Mouse (Mus musculus): ENCODE results near the gene Slc38a1. TPM values are rescaled to one million over a fixed set of nuclear protein-coding genes. Genes with fewer than 3 reads are reported as not detected.

Gene Slc38a1
- total RNA-seq (2021): 10 to 100 TPM; 85.2 to 91.0 TPM

DNA sequence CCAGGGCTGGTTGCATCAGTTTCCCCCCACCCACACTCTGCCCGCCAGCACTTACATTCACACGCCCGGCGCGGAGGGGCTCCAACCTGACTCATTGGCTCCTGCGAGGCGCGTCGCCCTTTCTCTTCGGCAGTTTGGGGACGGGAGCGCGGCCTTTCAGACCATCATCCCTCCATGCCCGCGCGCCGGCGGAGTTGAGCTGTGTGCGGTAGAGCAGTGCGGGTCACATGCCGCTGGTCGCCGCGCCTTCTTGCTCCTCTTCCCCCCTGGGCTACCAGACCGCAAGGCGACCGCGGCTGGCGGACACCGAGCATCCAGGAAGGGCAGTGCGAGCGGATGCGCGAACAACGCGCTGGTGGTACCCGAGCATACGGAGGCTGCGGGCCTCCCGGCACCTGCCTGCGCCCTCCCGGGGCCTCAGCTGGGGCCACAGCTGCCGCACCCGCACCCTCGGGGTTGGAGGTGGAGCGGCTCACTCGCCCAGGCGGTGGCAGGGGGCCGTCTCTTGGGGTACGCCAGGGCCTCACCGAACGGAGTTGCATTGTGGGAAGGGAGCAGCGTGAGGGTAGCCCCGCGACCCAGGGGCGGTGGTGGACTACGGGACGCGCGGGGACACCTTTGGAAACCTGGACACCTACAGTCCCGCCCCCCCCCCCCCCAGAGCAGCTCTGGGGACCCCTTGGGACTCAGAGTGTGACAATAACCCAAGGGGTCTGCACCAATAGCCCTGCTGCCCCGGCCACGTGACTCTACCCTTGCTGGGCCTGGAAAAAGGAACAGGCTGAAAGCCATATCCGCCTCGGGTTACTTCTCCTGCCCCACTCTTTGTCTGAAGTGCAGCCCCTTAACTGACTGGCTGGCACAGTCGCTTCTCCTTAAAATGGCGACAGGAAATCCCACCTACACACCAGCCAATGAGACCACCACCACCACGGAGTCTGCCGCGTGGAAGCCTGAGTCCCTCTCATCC is at the start of gene Slc38a1:
Gene Slc38a1 (minus strand): TSS at position 478 of the 970 bp plus-strand sequence.
- peak; percentile 51 to 71 for DNase-seq (ENCODE audit: extremely low spot score in 1 of 2, low spot score in 2 of 2)
- intact Hi-C loops (cut with DNase I): no loop called here

GRCm38 (mm10) chr15:96692401-96692800 is 49.7 kb upstream of the Slc38a1 start:
- no peak for DNase-seq (ENCODE audit: extremely low spot score in 1 of 2, low spot score in 2 of 2)
- intact Hi-C loops (cut with DNase I): loop anchor here (10.0 kb wide), 2 partner anchors 242 to 492 kb away; no protein-coding TSS in a partner anchor

- intact Hi-C loops (cut with DNase I): loop anchor here (10.0 kb wide), 2 partner anchors 243 to 493 kb away; no protein-coding TSS in a partner anchor
These were observed 48.7 kb upstream of the Slc38a1 start for GRCm38 (mm10) chr15:96691381-96691780.

DNA sequence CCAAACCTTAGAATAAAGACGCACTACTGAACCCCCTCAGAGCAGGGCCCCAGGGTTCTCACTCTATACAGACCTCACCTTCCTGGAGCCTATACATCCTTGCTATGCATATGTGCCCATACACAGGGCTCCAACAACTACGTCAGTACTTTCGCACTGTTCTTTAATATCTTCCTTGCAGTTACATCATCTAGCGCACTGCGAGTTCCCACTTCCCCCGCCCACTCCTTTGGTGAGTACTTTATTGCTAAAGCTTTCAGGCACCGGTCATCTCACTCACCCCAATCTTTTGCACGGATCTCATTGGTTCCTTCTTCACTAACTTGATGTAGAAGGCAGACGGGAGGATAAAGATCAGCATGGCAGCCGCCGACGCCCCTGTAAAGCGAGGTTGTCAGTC is 48.1 kb upstream of the Slc38a1 start:
- intact Hi-C loops (cut with DNase I): loop anchor here (10.0 kb wide), 2 partner anchors 244 to 494 kb away; no protein-coding TSS in a partner anchor

More at GRCm38 (mm10) chr15:96691381-96691780, 48.7 kb upstream of the Slc38a1 start:
- DNase-seq (ENCODE audit: extremely low spot score in 1 of 2, low spot score in 2 of 2): no peak

DNA sequence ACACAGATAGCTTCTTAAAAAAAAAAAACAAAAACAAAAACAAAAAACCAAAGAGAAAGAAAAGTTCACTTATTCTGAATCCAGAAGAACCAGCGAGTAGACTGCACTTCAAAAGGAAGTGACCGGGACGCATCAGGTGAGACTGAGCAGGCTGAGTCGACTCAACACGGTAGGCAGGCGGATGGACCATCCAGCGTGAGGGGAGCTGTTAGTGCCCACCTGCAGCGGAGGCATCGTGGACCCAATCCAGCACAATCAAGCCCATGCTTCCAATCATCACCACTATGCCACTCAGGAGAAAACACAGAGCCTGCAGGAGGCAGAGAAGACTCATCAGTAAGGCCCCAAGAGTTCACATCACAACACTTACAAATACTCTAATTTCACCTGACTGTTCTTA is 47.2 kb upstream of the Slc38a1 start:
- intact Hi-C loops (cut with DNase I): loop anchor here (10.0 kb wide), 2 partner anchors 245 to 495 kb away; no protein-coding TSS in a partner anchor
- DNase-seq (ENCODE audit: extremely low spot score in 1 of 2, low spot score in 2 of 2): no peak

More for the DNA sequence above, 48.1 kb upstream of the Slc38a1 start:
- no peak for DNase-seq (ENCODE audit: extremely low spot score in 1 of 2, low spot score in 2 of 2)

DNA sequence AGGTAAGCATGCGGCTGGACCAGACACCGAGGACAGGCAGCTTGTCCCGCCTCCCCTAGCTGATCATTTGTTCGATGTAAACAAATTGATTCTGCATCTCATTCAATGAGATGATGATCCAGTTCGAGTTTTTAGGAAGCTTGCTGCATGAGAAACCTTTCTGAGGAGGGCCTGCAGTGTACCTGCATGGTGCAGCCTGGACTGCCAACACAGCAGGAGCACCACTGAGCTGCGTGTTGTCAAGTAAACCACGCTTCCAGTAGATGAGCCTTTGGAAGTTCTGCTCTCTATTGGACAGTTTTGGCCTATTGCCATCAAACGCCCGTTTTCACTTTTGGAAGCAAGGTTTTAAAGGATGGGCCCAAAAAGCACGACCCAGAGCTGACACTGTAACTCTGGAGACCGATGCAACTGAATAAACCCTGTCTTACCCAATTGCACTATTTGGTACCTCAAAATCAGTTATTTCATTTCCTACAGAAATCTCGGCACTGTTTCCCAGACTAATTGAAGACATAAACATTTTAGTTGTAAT is 46.1 kb upstream of the Slc38a1 start:
- intact Hi-C loops (cut with DNase I): no loop called here
- DNase-seq (ENCODE audit: extremely low spot score in 1 of 2, low spot score in 2 of 2): no peak

GRCm38 (mm10) chr15:96688036-96688435 is 45.3 kb upstream of the Slc38a1 start:
- DNase-seq (ENCODE audit: extremely low spot score in 1 of 2, low spot score in 2 of 2): no peak
- intact Hi-C loops (cut with DNase I): no loop called here

DNA sequence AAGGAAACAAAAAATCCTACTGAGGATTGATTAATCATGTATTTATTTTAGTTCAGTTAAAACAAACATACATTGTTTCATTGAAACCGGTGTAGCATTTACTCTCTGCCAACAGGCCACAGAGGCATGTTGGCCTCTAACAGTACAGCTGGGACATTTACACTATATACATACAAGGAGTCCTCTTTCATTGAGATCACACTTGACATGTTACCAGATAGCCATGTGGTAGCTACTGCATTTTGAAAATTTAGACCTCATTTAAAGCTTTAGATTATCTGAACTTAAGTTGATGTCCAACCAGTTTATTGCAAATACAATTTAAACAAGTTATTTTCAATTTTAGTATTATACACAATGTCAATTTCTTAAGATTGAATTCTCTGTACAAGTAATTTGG is 44.7 kb upstream of the Slc38a1 start:
- intact Hi-C loops (cut with DNase I): no loop called here

DNA sequence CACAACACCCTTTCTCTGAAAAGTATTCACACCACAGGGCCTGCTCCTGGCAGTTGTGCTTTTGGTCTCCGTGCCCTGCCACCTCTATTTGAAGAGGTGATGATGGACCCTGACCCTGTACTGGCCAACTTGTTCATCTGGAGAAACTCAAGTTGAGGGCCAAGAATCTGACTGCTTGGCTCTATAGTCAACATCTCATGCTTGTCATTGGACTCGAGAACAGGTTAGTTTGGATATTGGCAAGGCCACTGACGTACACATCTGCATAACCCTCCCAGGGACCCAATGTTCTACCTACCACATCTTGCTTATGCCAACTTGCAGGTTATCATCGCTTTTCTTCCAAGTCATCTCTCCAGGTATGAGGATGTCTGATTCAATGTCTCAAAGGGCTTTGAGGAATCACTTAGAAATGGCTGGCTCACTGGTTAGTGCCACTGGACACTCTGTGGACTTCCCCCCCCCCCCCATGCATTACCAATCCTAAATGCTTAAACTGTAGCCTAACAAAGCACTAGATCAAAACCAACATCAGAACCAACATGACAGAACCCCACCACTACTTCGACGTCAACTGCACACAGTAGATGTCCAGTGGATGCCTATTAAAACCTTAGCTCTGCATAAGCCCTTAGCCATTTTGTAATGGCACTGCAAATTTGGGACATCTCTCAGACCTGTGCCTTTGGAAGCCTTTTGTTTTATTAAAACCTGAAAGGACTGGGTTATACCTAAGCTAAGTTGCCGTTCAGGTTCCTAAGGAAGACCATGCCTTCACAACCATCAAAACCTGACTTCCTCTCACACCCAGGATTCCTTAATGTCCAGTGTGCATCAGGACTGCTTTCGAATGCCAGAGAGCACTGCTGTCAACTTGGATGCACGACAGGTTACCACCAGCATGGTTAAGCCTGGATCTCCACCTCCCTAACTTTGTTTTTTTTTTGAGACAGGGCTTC is 43.8 kb upstream of the Slc38a1 start:
- no peak for DNase-seq (ENCODE audit: extremely low spot score in 1 of 2, low spot score in 2 of 2)
- intact Hi-C loops (cut with DNase I): no loop called here

More for the DNA sequence above, 44.7 kb upstream of the Slc38a1 start:
- no peak for DNase-seq (ENCODE audit: extremely low spot score in 1 of 2, low spot score in 2 of 2)

GRCm38 (mm10) chr15:96685273-96685672 is 42.6 kb upstream of the Slc38a1 start:
- DNase-seq (ENCODE audit: extremely low spot score in 1 of 2, low spot score in 2 of 2): no peak
- intact Hi-C loops (cut with DNase I): no loop called here

DNA sequence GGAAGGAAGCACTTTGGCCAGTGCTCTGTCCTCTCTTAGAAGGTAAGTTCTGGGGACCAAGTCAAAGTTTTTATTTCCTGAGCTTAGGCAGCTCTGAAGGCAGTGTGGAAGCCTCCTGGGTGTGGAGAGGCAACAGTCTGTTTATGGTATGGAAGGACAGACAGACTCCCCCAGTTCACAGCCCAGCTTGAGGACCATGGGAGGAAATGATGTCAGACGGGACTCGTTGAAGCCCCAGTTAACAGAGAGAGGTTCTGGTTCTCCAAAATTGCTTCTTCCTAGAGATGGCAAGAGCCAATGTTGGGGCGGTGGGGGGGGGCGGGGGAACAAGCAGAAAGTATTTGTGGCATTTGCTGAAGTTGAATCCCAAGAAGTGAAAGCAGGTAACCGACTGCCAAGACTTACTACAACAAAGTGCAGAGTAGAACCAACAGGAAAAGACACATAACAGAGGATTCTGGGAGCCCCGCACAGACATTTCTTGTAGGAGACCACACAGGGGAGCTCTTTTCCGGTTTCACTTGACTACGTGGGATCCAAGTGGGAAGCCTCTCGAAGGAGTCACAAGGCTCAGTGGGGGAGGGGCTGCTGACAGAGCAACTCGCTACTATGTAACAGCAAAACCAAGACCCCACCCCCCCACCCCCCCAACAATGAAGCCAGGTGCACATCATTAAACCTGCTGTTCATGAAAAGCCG is 41.6 kb upstream of the Slc38a1 start:
- intact Hi-C loops (cut with DNase I): no loop called here

DNA sequence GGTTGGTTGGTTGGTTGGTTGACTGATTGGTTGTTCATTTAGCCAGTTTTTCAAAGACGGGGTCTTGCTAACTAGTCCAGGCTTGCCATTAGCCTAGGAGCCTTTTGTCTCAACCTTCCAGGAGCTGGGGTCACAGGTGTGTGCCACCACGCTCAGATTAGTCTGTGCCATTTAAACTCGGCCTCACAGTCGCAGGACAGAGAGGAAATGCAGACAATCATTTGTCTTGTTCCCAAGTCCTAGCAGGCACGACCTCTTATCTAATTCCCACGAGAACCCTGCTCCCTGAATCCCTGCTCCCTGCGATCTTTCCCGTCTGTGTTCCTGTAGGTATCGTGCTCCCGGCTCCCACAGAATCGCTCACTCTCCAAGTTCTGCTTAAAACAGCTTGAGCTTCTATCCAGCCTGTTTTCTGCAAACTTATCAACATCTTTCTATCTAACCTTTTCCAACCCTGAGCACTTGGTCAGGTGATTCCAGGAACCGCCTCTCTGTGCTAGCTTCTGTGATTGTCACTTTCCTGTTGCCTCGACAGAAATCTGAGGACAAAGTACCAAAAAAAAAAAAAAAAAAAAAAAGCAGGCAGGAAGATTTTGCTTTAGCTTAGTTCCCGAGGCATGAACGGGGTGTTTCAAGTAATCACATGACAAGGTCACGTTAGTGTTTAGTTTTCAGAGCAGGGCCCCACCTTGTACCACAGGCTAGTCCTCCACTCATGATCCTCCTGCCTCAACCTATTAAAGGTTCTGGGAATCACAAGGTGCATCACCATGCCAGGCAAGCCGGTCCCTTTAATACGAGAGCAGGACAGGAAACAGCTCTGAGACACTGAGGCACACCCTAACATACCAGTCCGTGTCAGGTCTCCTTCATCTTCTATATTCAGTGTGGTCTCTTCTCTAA is 36.4 kb upstream of the Slc38a1 start:
- intact Hi-C loops (cut with DNase I): no loop called here

More for the DNA sequence above, 41.6 kb upstream of the Slc38a1 start:
- peak in 1 of 2 experiments; percentile 84 for DNase-seq (ENCODE audit: extremely low spot score in 1 of 2, low spot score in 2 of 2)

DNA sequence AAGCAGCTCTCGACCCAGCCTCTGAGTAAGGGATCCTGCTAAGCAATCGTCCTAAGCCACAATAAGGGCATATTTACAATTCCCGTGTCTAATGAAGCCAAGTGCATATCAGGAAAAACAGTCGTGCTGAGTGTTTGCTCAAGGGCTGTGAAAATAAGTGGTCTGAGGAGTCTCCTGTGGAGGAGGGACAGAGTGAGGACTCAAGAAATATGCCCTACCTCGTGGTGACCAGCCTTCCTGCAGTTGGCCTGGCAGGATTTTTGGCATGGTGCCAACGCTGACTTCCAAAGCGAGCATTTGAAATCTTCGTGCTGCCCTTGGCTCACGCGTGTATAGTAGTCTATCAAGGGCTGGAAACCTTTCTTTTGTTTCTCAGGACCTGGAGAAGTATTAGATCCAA is 33.8 kb upstream of the Slc38a1 start:
- intact Hi-C loops (cut with DNase I): no loop called here
- DNase-seq (ENCODE audit: extremely low spot score in 1 of 2, low spot score in 2 of 2): no peak

More for the DNA sequence above, 36.4 kb upstream of the Slc38a1 start:
- DNase-seq (ENCODE audit: extremely low spot score in 1 of 2, low spot score in 2 of 2): no peak

GRCm38 (mm10) chr15:96675744-96676143 is 33.0 kb upstream of the Slc38a1 start:
- no peak for DNase-seq (ENCODE audit: extremely low spot score in 1 of 2, low spot score in 2 of 2)
- intact Hi-C loops (cut with DNase I): no loop called here

- no peak for DNase-seq (ENCODE audit: extremely low spot score in 1 of 2, low spot score in 2 of 2)
These were observed 32.3 kb upstream of the Slc38a1 start for GRCm38 (mm10) chr15:96675055-96675454.

GRCm38 (mm10) chr15:96674089-96674488 is 31.4 kb upstream of the Slc38a1 start:
- DNase-seq (ENCODE audit: extremely low spot score in 1 of 2, low spot score in 2 of 2): no peak
- intact Hi-C loops (cut with DNase I): no loop called here

More at GRCm38 (mm10) chr15:96675055-96675454, 32.3 kb upstream of the Slc38a1 start:
- intact Hi-C loops (cut with DNase I): no loop called here

- intact Hi-C loops (cut with DNase I): loop anchor here (5.0 kb wide), 1 partner anchor 117 kb away; no protein-coding TSS in a partner anchor
- DNase-seq (ENCODE audit: extremely low spot score in 1 of 2, low spot score in 2 of 2): no peak
These were observed 27.0 kb upstream of the Slc38a1 start for GRCm38 (mm10) chr15:96669721-96670120.
